Mouse (Mus musculus): ENCODE results near the gene Fbxw11.

GRCm38 (mm10) chr11:32593081-32593480 is 49.4 kb upstream of the Fbxw11 start:
- TF ChIP-seq CTCF (IDR thresholded peaks at IDR 0.05; ENCODE audit: control insufficient read depth, insufficient read depth, insufficient replicate concordance, low read depth, low read length) (no peak), POLR2A (IDR thresholded peaks at IDR 0.05; ENCODE audit: control insufficient read depth, low read depth, low read length) (no peak)
